ENCODE assay signal across 9 mouse cellular contexts in genomic region chr15:82917207-82917844, GRCm38 (mm10).
DNase-seq lines count a peak whose midpoint lies in the region; ATAC-seq lines count a peak whose summit lies in the region.
"Had no signal": no experiment of that assay in that cellular context is flagged by ENCODE, and none has a peak within 500 bp of the region (broad histone marks: within the 10 kb centered on the region; RNA-seq: fewer than 3 reads in every experiment).

No protein-coding gene starts in this region.

- WGBS in neural tube, embryonic 11.5 days = 43% methylated on average over 28 of the region's 28 CpGs

- ATAC-seq in neural tube, embryonic 11.5 days (ENCODE audit: insufficient read depth, low FRiP score, low TSS enrichment) = peak; percentile 51; the same call in 1 of the 2 replicates

- peak; percentile 61 for DNase-seq in embryo, embryonic 11 days
- DNase-seq in embryo, embryonic 9.5 days (ENCODE audit: extremely low spot score) = no peak
- DNase-seq in neural tube, embryonic 11.5 days (ENCODE audit: low spot score) = peak; percentile 72
- no peak for DNase-seq in neural tube, embryonic 10.5 days (ENCODE audit: extremely low spot score, low spot score)
- DNase-seq in left cerebral cortex, postnatal 14 days (ENCODE audit: low spot score in 2 of 2) = peak; percentile 73 to 76
- peak; percentile 87 to 88 for DNase-seq in right cerebral cortex, postnatal 10 days (ENCODE audit: low spot score in 2 of 2)
- no peak for DNase-seq in urinary bladder, postnatal 25 days (ENCODE audit: low spot score)
- no peak for DNase-seq in natural killer cell, adult 2 months (ENCODE audit: low spot score in 2 of 2)
- DNase-seq: liver, embryonic 13.5 days had no signal

- no peaks in the 10 kb centered on the region for H3K36me3 ChIP-seq in neural tube, embryonic 11.5 days (ENCODE audit: control insufficient read depth, insufficient read depth, low read length)
- H3K36me3 ChIP-seq: liver, embryonic 13.5 days had no signal

- no peak overlapping the region for H3K4me3 ChIP-seq in neural tube, embryonic 11.5 days (ENCODE audit: low read depth, low read length)
- H3K4me3 ChIP-seq: liver, embryonic 13.5 days had no signal

- intact Hi-C loops in left cerebral cortex, postnatal 14 days (cut with DNase I) = loop anchor here (5.0 kb wide), 1 partner anchor 120 kb away; no protein-coding TSS in a partner anchor

- H3K27ac ChIP-seq in neural tube, embryonic 11.5 days (ENCODE audit: low read depth, low read length) = peak overlapping the region; percentile 2; the same call in 1 of the 2 replicates
- H3K27ac ChIP-seq: liver, embryonic 13.5 days had no signal

- no peaks in the 10 kb centered on the region for H3K9me3 ChIP-seq in neural tube, embryonic 11.5 days (ENCODE audit: control insufficient read depth, low read length)
- H3K9me3 ChIP-seq: liver, embryonic 13.5 days had no signal

- H3K27me3 ChIP-seq in neural tube, embryonic 11.5 days (ENCODE audit: control insufficient read depth, insufficient read depth, low read length) = peaks cover 11% of the 10 kb centered on the region; the same call in 1 of the 2 replicates

- H3K4me2 ChIP-seq in neural tube, embryonic 11.5 days (ENCODE audit: low read depth) = peak overlapping the region; percentile 14; the same call in 1 of the 2 replicates
- H3K4me2 ChIP-seq: liver, embryonic 13.5 days had no signal

- H3K4me1 ChIP-seq in neural tube, embryonic 11.5 days (ENCODE audit: control insufficient read depth, insufficient read depth, low read length) = peaks cover 27% of the 10 kb centered on the region

- no peak overlapping the region for H3K9ac ChIP-seq in neural tube, embryonic 11.5 days (ENCODE audit: low read length)
- H3K9ac ChIP-seq: liver, embryonic 13.5 days had no signal

Comparison
In these comparisons a context has a peak if more than half of its experiments do, and no peak if none do; other contexts are left out.
1. DNase-seq: peak in embryo, embryonic 11 days (single experiment), neural tube, embryonic 11.5 days (single experiment), left cerebral cortex, postnatal 14 days (2 of 2) and right cerebral cortex, postnatal 10 days (2 of 2); none in embryo, embryonic 9.5 days (single experiment), neural tube, embryonic 10.5 days (single experiment), urinary bladder, postnatal 25 days (single experiment) and natural killer cell, adult 2 months (0 of 2).